Mouse (Mus musculus) brain, embryonic 18.5 days (tissue): ENCODE measurements around the gene Notum.

Source experiments
- DNase-seq: peaks from one replicate; pipeline ENCODE4 v3.0.0-alpha.2; 2012; ENCODE audit warnings: low read depth, low spot score

Gene Notum

DNA sequence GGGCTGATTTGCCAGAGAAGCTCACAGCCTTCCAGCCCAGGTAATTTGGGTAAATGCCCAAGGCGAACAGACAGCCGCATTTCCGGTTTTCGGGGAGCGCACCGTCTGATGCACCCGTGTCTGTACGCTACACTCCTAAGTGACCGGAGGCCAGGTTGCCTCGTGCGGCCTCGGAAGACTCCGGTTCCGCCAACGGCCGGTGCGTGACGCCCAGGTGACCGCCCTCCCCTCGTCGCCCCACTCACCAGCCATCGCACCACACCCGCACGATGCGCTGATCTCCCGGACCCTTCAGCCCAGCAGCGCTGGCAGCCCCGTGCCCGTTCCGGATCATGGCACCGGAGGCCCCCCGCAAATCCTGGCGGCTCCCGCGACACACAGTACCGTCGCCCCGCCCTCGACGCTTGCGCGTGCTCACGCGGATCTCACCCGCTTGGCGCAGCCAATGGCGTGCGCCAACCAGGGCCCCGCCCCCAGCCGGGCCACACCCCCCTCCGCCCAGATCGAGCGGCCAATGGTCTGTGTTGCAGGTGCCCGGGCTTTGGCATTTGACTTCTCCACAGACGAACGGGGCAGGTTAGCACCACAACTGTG lies 43.4 kb downstream of the Notum start, which contains the start of gene Pcyt2:
Gene Pcyt2 (minus strand): TSS at position 418 of the 594 bp plus-strand sequence.
- peak; percentile 76 for DNase-seq

- DNase-seq: no peak
These were observed 44.2 kb downstream of the Notum start for GRCm38 (mm10) chr11:120616617-120617294.

DNA sequence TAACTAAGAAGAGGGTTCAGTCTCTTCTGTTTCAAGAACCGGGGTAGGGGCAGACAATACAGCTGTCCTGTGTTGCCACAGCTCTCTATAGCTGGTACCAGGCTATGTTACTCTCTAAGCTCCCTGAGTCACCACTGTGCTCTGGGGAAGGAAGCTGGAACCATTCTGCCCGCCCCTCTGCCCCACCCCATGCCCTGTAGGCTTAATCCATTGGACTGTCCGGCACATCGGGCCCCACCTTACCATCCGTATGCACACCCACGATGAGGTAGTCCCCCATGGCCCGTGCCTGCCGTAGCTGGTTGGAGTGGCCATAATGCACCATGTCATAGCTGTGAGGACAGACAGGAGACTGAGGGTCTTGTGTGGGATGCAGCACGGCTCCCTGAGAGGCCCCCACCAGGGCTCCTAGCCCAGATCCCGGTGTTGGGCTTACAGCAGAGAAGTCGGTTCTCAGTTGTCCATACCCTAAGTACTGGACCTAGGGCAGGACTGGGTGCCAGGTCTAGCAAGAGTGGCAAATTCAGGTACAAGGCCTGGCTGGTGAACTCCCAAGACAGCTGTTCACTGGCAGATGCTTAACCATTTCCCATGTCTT lies 45.3 kb downstream of the Notum start:
- no peak for DNase-seq

DNA sequence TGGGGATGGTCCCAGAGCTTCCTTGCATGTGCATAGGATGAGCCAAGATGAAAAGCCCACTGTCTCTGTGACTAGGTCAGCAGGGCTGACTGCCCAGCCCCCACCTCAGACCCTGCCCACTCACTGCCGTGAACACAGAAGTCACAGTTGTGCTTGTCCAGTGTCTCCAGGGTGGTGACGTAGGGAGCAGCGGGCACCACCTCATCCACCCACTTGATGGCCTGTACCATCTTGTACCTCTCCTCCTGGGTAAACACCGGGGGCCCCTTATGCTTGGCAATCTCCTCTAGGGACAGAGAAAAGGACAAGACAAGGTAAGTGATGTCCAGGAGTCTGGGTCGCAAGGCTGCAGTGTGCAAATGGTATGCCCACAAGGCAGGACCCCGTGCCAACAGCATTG lies 45.8 kb downstream of the Notum start:
- DNase-seq: no peak

GRCm38 (mm10) chr11:120613976-120614375 lies 47.0 kb downstream of the Notum start:
- no peak for DNase-seq

DNA sequence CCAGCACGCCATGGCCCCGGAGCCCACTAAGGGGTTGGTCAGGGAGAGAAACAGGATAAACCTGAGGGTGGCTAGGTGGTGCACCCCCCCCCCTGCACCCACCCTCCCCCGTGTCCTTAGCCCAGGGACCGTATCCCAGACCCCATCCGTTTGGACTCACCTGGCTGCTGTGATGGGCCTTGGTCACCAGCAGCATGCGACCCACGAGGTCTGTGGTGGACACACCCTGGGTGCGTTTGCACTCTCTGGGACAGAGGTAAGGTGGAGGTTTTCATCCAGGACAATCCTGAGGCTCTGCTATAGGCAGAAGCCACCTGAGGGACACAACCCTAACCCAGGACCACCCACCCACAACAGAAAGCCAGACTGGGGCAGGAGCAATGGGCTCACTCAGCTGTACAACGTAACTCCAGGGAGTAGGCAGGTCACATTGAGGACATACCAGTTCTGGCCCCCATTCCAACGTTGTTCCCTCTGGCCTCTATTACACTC lies 47.4 kb downstream of the Notum start:
- no peak for DNase-seq

- no peak for DNase-seq
These were observed 48.2 kb downstream of the Notum start for GRCm38 (mm10) chr11:120612763-120613162.

GRCm38 (mm10) chr11:120610477-120611046 lies 50.4 kb downstream of the Notum start:
- no peak for DNase-seq

- no peak for DNase-seq
These were observed 51.7 kb downstream of the Notum start for GRCm38 (mm10) chr11:120609250-120609649.

DNA sequence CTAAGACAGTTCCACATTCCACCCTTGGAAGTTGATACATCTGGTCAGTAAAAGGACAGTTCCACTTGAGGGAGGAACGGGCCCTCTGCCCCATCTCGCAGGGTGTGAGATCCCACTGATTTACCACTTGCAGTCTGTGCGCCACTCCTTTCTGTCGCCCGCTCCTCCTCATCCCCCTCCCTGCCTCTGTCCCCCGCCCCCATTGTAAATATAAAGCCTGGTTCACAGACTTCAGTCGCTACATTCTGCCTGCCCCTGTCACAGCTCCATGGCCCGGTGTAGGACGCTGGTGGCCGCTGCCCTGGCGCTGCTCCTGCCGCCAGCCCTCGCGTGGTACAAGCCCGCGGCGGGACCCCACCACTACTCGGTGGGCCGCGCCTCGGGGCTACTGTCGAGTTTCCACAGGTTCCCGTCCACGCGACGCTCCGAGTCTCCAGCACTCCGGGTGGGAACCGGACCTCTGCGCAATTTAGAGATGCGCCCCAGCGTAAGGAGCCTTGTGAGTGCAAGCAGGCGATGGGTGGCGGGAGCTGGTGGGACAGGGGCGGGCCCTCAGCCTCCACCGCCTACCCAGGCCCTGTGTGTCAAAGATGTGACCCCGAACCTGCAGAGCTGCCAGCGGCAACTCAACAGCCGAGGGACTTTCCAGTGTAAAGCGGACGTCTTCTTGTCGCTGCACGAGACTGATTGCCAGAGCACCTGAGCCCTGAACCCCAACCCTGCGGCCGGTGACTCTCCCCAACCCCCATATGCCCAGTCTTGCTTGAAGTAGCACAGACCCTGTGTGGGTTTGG lies 52.5 kb downstream of the Notum start, which contains the start of gene Npb:
Gene Npb (plus strand): TSS at position 237 of the 794 bp plus-strand sequence.
- DNase-seq: no peak

GRCm38 (mm10) chr11:120606764-120607163 lies 54.2 kb downstream of the Notum start:
- no peak for DNase-seq

- DNase-seq: no peak
These were observed 55.3 kb downstream of the Notum start for GRCm38 (mm10) chr11:120605667-120606066.
